In the genomic region with DNA sequence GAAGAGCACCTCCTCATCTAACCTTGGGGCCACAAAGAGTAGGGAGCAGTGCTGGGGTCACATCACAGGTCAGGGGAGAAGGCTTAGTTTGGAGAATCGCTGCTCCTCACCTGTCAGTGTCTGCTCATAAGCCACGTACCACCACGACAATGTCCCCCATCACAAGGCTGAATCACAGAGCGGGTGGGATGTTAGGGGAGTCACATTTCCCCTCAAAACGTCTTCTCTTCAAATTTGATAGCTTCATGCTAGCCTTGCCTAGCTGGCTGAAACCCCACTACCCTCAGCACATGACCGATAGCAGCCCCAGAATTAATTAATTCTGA, we compare ENCODE assay signal across 10 mouse cellular contexts.
"Had no signal": no experiment of that assay in that cellular context is flagged by ENCODE, and none has a peak within 500 bp of the region (broad histone marks: within the 10 kb centered on the region; RNA-seq: fewer than 3 reads in every experiment).

No protein-coding gene starts in this region.

- H3K9me3 ChIP-seq: limb, embryonic 12.5 days; midbrain, embryonic 13.5 days; neural tube, embryonic 12.5 days had no signal

- H3K27me3 ChIP-seq: limb, embryonic 12.5 days; midbrain, embryonic 13.5 days; neural tube, embryonic 12.5 days had no signal

- H3K4me3 ChIP-seq: left cerebral cortex, adult 2 months; limb, embryonic 12.5 days; midbrain, embryonic 13.5 days; neural tube, embryonic 12.5 days had no signal

- H3K27ac ChIP-seq: left cerebral cortex, adult 2 months; limb, embryonic 12.5 days; liver, embryonic 14.5 days; midbrain, embryonic 13.5 days; neural tube, embryonic 12.5 days had no signal

- H3K9ac ChIP-seq: limb, embryonic 12.5 days; liver, embryonic 14.5 days; midbrain, embryonic 13.5 days; neural tube, embryonic 12.5 days had no signal

- DNase-seq: kidney, adult 8-10 months; kidney, postnatal 25 days; lung, postnatal 10 days; retina, postnatal 1 day; right cerebral cortex, postnatal 4 days had no signal

- H3K4me1 ChIP-seq: midbrain, embryonic 13.5 days; neural tube, embryonic 12.5 days had no signal

- ATAC-seq: midbrain, embryonic 13.5 days had no signal

- H3K4me2 ChIP-seq: limb, embryonic 12.5 days; midbrain, embryonic 13.5 days; neural tube, embryonic 12.5 days had no signal

- H3K36me3 ChIP-seq: limb, embryonic 12.5 days; midbrain, embryonic 13.5 days; neural tube, embryonic 12.5 days had no signal
